Mouse (Mus musculus) mesoderm, embryonic 11.5 days (tissue): ENCODE measurements around the gene Otub2.
A peak's percentile ranks its signal among the peaks of the same experiment; 100 is the strongest.

Source experiments
- DNase-seq: peaks from one replicate; pipeline ENCODE4 v3.0.0-alpha.2; 2012; ENCODE audit warnings: low read depth, low spot score

Otub2 gene

DNA sequence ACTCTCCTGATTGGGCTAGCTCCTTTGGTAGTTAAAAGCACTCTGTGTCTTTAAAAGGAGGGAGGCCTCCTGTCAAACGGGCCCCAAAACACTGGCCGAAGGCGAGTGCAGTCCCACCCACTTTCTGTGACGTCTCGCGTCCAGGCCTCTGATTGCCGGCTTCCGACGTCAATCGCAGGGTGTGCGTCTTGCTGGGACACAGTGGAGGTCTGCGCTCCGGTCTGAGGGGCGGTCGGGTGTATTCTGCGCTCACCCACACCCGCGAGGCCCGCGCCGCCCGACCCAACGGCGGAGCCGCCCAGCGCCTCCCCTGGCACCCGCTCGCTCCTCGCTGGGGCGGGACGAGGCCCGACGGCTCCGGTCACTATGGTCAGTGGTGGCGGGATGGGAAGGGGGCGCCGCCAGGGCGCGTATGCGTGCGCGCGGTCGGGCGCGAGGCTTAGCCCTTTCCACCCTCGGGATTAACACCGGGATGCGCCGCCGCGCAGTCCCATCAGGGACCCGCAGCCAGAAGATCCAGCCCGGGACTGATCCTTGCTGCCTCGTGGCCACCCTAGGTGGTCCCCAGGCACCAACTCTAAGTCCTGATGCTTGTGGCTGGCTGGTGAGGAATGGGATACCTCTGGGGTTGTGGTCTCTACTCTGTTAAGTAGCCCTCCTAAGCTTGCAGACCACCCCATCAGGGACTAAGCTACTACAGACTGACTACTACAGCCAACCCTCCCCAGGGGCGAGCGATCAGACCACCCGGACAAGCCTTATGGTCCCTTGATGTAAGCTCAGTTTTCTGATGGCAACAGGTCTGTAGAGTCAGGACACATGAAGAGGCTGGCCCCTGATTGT, at the start of gene Otub2:
Otub2 (plus strand) TSS at position 178 of the 843 bp plus-strand sequence.
- peak; percentile 96 for DNase-seq

GRCm38 (mm10) chr12:103341212-103341611, 47.3 kb upstream of the Otub2 start:
- DNase-seq: no peak

DNA sequence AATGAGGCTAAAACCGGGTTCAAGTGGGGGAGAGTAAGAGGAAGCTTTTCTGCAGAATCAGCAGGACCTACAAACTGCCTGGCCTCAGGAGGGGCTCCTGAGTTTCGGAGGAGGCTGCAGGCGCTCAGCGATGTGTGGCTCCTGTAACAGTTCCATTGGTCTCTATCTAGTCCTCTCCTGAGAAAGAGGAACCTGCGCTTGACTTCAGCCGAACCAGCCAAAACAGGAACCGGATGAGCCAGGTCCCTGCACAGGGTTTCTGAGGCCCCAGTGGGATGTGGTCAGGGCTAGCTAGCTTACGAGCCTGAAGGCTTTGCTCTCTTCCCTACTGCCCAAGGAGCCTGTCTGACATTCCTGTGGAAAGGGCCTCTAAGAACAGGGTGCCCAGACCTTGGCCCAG, 45.0 kb upstream of the Otub2 start:
- DNase-seq: no peak

DNA sequence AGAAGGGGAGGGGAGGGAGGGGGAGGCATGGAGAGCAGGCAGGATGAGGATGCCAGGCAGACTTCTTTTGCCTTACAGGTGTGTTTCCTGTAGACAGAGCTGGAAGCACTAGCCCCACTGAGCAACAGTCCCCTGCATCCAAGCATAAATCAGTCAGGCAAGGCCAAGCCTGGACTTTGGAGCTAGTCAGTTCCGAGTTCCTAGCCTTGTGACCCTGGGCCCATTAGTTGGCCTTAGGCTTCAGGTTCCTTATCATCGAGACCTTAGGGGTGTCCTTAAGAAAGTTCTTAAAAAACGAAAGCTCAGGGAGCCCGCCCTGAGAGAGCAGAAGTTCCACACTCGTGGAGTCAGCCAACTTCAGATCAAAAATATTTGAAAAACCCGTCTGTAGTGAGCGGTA, 43.5 kb upstream of the Otub2 start:
- DNase-seq: no peak

- DNase-seq: no peak
These were observed 41.5 kb upstream of the Otub2 start for GRCm38 (mm10) chr12:103346945-103347344.

- DNase-seq: no peak
These were observed 41.1 kb upstream of the Otub2 start for GRCm38 (mm10) chr12:103347406-103347805.

DNA sequence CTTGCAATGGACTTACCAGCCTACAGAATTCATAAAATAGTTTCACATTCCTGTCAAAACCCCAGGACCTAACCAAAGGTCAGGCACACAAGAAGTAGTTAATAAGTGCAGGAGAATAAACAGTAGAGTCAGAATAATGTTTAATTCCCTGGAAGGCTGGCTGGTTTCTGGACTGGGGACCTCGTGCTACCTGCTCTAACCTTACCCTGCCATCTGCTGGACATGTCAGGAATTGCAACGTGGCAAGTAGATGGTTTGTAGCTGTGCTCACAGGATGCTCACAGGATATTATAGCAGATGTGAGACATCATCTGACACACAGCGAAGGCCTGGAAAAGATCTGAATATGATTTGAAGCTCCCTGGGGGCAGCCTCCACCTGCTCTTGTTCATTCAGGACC, 40.0 kb upstream of the Otub2 start:
- DNase-seq: peak; percentile 89

GRCm38 (mm10) chr12:103352735-103353134, 35.7 kb upstream of the Otub2 start:
- no peak for DNase-seq

- DNase-seq: peak; percentile 54
These were observed 34.9 kb upstream of the Otub2 start for GRCm38 (mm10) chr12:103353538-103353937.

- DNase-seq: no peak
These were observed 32.6 kb upstream of the Otub2 start, which contains the start of gene Asb2 for GRCm38 (mm10) chr12:103355746-103356414. TSS of gene Asb2 (minus strand) at chr12:103356001.

- no peak for DNase-seq
These were observed 32.1 kb upstream of the Otub2 start for GRCm38 (mm10) chr12:103356415-103356748.

DNA sequence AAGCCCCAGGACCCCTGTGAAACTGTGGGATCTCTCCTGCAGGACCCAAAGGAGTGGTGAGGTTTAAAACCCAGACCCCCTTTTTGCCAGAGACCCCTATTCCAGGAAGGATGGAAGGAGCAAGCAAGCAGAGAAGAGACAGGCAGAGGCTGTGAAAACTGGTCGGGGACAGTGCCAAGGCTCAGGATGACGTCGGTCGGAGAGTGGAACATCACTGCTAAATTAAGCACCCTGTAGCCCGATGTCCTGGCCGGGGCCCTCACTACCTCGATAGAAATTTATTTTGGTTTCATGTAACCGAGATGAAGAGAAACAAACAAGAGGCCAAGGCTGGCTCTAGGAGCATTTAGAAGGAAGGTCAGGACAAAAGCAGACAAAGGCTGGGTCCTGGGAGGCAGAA, 30.3 kb upstream of the Otub2 start:
- DNase-seq: no peak

DNA sequence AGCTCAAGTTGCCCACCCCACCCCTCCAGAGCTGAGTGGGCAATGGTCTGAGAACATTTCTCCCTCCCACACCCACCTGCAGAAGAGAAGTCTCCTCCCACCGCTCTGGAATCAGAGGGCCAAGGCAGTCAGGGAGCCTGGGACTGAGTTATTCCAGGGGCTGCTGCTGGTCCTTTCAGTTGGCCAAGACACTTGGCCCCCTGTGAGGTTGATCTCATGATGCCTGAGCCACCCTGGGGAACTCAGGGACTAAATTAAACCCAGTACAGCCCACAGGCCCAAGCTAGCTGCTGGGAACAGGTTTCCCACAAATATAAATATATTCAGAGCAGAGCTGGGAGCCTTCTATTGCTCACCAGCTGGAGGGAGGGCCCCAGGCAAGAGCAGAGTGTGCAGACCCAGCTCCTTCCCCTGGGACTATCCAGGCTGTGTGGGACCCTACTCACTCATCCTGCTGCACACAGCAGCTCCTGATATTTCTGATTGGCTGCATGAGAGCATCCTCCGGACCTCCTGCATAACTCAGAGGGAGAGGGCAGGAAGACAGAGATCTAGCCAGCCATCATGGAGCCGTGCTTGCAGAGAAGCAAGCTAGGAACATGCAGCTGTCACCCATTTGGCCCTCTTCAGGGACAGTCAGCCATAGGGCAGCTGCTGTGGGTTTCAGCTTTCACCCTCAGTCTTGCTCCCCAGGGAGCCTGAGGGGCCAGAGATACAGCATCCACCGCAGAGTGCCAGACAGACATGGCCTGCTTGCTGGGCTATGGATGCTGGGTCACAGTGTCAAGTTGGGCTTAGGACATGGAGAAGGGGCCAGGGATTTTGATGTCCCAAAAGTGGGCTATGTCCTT, 29.3 kb upstream of the Otub2 start:
- DNase-seq: peak; percentile 23

DNA sequence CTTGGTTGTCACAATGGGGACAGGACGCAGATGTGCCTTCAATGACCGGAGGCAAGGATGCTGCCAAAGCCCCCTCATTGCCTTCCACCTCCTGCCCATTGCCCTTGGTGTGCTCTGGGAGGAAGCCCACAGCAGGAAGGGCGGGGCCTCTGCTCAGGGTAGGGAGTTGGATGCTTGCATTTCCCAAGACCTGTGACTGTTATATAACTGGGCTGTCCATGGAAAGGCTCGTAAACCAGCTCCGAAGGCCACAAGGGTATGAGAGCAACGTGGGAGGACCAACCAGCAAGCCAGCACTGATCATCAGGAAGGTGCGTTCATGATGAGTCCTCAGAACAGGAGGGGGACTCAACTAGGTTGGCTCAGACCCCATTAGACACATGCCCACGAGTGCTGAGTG, 27.7 kb upstream of the Otub2 start:
- no peak for DNase-seq

DNA sequence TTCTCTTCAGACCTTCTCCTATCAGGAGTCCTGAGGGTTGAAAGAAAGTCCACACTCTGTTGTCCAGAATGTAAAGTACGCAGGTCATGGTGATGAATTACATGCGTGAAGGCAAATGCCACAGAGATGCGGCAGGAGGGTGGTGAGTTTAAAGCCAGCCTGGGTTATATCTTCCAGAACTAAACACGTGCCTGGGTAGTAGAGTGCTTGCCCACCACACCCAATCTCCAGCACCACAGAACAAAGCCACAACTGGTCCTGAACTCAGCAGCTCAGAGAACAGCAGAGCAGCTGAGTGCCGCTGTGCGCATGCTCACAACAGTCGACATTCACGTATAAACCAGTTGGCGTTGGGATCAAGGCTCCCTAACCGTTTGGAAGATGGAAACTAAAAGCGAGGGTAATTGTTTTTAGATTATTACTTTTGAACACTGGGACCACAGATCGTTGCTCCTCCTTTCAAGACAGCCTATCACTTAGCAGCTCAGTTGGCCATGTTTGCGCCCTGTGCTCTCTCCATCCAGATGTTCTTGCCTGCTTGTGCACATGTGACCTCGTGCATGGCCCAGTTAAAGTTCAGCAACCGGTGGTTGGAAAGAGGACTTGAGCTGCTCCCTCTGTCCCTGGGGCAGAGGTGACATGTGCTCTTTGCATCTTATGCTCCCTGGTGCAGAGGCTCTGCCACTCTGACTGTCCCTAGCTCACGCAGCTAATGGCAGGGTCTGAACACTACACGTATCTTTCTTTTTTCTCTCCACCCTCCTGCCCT, 26.8 kb upstream of the Otub2 start:
- DNase-seq: no peak

DNA sequence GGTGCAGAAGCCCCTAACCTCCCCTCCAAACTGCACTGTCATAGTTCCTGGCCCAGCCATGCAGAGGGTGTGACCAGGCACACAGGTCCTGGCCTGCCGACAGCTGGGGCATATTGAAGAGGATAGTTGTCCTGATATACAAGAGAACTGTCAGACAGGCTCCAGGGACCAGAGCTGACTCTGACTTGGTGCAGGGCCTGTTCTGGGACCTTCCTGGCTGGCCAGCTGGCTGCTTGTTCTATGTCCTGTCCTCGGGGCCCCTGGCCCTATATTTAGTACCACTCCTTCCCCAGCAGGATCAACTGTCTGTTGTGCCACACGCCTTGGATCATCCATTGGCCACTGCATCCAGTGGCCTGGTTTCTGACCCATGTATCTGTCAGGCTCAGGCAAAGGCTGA, 26.1 kb upstream of the Otub2 start:
- DNase-seq: no peak

DNA sequence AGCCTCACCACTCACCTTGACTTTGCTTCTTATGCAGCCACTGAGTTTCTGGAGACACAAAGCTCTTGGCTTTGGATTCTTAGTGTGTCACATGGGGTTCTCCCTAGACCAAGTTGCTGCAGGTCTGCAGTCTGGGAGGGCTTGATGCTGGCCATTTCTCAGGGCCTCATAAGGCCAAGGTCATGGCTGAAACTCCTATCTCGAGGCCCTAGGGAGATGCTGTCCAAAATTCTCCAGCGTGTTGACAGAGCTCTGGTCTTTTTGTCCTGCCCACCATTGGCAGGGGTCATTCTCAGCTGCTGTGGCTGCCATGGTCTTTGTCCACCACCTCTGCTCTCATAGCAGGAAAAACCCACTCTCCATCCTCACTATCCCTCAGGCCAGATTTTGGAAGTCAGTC, 21.3 kb upstream of the Otub2 start:
- DNase-seq: no peak

DNA sequence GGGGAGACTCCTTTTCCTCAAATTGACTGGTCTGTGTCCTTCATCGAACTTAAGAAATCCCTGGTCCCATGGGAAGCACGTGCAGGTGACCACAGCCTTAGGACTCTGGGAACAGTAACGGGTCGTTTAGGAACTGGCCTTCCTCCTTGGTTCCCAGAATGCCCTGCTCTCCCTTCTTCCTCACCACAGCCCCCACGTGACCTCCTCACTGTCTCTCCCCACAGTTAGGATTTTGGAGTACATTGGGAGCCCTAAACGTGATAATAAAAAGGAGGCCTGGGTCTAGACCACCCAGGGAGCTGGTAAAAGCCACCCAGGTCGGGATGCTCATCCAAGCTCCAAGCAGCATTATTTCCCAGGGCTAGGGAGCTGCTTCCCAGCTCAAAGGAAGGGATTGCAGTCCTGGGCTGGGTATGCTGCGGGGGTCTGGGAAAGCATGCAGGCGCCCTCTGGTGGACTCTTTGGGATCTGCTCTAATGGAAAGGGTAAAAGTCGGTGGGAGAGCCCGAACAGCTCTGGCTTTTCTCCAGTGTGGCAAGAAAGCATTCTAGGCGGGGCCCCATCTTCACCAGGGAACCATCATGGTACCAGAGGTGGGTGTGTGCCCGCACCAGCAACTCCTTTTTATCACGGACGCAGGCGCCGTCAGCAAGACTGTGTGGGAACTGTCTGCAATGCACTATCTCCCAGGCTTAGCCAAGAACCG, 20.7 kb upstream of the Otub2 start:
- DNase-seq: peak; percentile 84

DNA sequence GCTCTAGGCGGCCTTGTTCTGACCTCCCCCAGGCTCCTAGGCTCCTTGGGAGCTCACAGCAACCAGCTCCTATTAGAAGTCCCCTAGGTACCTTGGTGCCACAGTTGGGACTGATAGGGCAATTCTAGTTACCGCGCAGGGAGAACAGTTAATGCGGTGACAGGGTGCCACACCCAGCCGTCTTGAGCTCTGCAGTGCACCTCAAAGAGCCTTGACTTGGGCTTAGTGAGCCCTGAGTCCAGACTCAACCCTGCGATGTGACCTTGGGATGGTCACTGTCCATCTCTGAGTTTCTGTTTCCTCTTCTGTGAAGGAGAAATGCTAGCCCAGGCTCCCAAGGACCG, 20.2 kb upstream of the Otub2 start:
- no peak for DNase-seq

- no peak for DNase-seq
These were observed 19.7 kb upstream of the Otub2 start for GRCm38 (mm10) chr12:103368777-103369176.

DNA sequence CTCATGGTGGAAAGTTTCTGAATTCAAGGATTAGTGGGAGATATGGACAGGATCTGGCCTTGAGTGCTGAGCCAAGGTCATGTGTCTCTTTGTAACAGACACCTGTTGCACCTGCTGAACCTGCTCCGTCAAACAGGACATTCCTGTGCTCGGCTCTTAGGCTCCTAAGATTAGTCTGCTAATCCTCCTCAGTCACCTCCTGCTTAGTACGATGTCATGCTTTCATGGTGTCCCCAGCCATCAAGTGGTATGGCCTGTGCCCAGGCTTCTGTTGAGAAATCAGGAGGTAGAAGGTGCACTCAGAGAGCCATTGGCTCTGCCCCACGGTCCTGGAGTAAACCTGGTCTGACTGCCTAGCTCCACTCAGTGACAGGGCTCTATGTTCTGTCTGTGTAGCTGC, 17.6 kb upstream of the Otub2 start:
- DNase-seq: no peak
